Mouse (Mus musculus) E14TG2a.4 (cell line): ENCODE results near the gene Hnrnpu.
"Not testable (repeated sequence)": the region's sequence is repeated elsewhere in the genome, so short reads cannot be mapped to it uniquely, and the experiment has no call there.

Source experiments
- H3K27me3 ChIP-seq: 2 replicates; pipeline ENCODE4 v1.6.1; 2014; ENCODE audit warnings: low read length, control low read depth; ENCODE audit not compliant: insufficient read depth
- H3K36me3 ChIP-seq: 2 replicates; pipeline ENCODE4 v1.6.1; 2014; ENCODE audit warnings: low read length, control low read depth; ENCODE audit not compliant: insufficient read depth
- H3K4me1 ChIP-seq: replicated peaks from 2 replicates; pipeline ENCODE4 v1.6.1; 2014; ENCODE audit warnings: low read depth, low read length, control low read depth
- H3K4me3 ChIP-seq: replicated peaks from 2 replicates; pipeline ENCODE4 v1.5.1; 2014; ENCODE audit warnings: mild to moderate bottlenecking, low read length
- H3K9me3 ChIP-seq: 2 replicates; pipeline ENCODE4 v1.6.1; 2014; ENCODE audit warnings: low read length, control low read depth
- CTCF ChIP-seq: conservative IDR thresholded peaks from 2 replicates; pipeline ENCODE4 v1.5.1; 2014; ENCODE audit warnings: low read length
- NANOG ChIP-seq: IDR thresholded peaks from 2 replicates; pipeline ENCODE4 v1.6.1; 2014; ENCODE audit warnings: borderline replicate concordance, low read length, mixed read lengths
- POU5F1 ChIP-seq: IDR thresholded peaks from 2 replicates; pipeline ENCODE4 v1.6.1; 2014; ENCODE audit warnings: low read length, borderline replicate concordance

The Hnrnpu gene

DNA sequence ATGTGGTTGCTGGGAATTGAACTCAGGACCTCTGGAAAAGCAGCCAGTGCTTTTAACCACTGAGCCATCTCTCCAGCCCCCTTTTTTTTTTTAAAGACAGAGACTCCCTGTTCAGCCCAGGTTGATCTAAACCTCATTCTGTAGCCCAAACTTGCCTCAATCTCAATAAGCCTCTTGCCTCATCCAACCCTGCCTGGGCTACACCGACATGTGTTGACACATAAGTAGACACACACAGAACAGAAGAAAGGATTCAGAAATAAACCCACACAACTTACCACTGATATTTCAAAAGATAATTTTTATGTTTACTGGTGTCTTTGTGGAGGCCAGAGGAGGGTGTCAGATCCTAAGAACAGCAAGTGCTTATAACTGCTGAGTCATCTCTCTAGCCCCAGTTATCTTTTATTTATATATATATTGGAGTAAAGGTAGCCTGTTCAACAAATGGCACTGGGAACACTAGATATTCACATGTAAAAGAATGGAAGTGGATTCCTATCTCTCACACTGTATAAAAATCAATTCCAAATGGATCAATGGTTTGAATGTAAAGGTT lies 24.5 kb downstream of the Hnrnpu start:
- peaks cover 8% of the 10 kb centered on the region for H3K4me1 ChIP-seq
- no peak for TF ChIP-seq CTCF
- TF ChIP-seq POU5F1 = no peak
- no peak for TF ChIP-seq NANOG

DNA sequence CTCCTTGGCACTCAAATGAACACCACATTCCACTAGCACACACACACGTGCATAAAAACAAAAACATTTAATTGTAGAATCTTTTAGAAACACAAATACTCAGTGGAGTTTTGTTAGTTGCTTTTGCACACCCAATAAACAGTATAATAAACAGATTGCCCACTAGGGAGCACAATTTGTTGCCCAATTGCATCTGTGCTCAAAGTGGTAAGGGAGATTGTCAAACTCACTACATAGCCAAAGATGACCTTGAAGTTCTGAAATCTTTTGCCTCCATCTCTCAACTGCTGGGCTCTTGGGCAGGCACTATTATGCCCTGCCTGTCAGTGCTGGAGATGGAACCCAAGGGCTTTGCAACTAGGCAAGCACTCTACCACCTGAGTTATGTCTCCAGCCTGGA lies 27.5 kb downstream of the Hnrnpu start:
- TF ChIP-seq CTCF = peak; percentile 59
- TF ChIP-seq POU5F1 = no peak
- no peak for TF ChIP-seq NANOG
- H3K36me3 ChIP-seq = no peaks in the 10 kb centered on the region
- no peaks in the 10 kb centered on the region for H3K27me3 ChIP-seq
- peaks cover 16% of the 10 kb centered on the region for H3K4me1 ChIP-seq
- H3K4me3 ChIP-seq = no peak overlapping the region
- peaks cover 10% of the 10 kb centered on the region; the same call in 1 of the 2 replicates for H3K9me3 ChIP-seq

More for the DNA sequence above, 24.5 kb downstream of the Hnrnpu start:
- Histone ChIP-seq H3K36me3 (no peaks in the 10 kb centered on the region), H3K9me3 (peaks cover 17% of the 10 kb centered on the region), H3K4me3 (no peak overlapping the region), H3K27me3 (no peaks in the 10 kb centered on the region)

- peaks cover 10% of the 10 kb centered on the region; the same call in 1 of the 2 replicates for H3K9me3 ChIP-seq
- H3K4me1 ChIP-seq = peaks cover 16% of the 10 kb centered on the region
- H3K4me3 ChIP-seq = no peak overlapping the region
- no peaks in the 10 kb centered on the region for H3K36me3 ChIP-seq
- TF ChIP-seq POU5F1 = no peak
- TF ChIP-seq CTCF = no peak
- TF ChIP-seq NANOG = no peak
- no peaks in the 10 kb centered on the region for H3K27me3 ChIP-seq
Measured at GRCm38 (mm10) chr1:178309487-178309886, 28.1 kb downstream of the Hnrnpu start.

GRCm38 (mm10) chr1:178303425-178303824 lies 34.2 kb downstream of the Hnrnpu start:
- H3K4me1 ChIP-seq = peaks cover 10% of the 10 kb centered on the region
- TF ChIP-seq NANOG (no peak), CTCF (peak; percentile 68), POU5F1 (no peak)
- H3K4me3 ChIP-seq = no peak overlapping the region
- no peaks in the 10 kb centered on the region for H3K27me3 ChIP-seq
- no peaks in the 10 kb centered on the region for H3K36me3 ChIP-seq
- peaks cover 28% of the 10 kb centered on the region for H3K9me3 ChIP-seq

DNA sequence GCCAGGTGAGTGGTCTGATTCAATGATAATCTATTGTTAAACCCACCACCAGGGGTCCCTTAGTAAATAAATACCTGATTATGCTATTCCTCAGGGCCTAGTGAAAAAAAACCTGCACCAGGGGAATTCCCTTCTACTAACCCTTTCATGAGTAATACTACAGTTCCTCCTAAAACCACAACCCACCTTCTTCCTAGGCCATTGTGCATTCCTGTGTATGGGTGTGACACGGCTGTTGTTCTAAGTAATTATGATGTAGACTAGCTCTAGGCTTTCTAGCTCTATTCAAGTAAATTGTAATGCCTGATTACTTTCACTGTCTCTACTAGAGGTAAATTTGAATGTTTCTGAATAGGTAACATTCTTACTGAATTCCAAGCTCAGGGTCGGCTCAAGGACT lies 36.3 kb downstream of the Hnrnpu start:
- H3K36me3 ChIP-seq, H3K4me1 ChIP-seq, H3K4me3 ChIP-seq, H3K27me3 ChIP-seq: not testable (repeated sequence)
- peaks cover 28% of the 10 kb centered on the region for H3K9me3 ChIP-seq

GRCm38 (mm10) chr1:178294051-178294450 lies 43.5 kb downstream of the Hnrnpu start:
- H3K9me3 ChIP-seq = no peaks in the 10 kb centered on the region
- no peaks in the 10 kb centered on the region for H3K27me3 ChIP-seq
- H3K4me3 ChIP-seq = no peak overlapping the region
- TF ChIP-seq POU5F1 (no peak), CTCF (no peak), NANOG (no peak)
- H3K4me1 ChIP-seq = 0 out of 2 replicates have a peak, but pooled peaks cover 3% of the 10 kb centered on the region
- no peaks in the 10 kb centered on the region for H3K36me3 ChIP-seq

GRCm38 (mm10) chr1:178291716-178292115 lies 45.9 kb downstream of the Hnrnpu start:
- Histone ChIP-seq H3K9me3 (peaks cover 13% of the 10 kb centered on the region), H3K4me3 (no peak overlapping the region), H3K4me1 (0 out of 2 replicates have a peak, but pooled peaks cover 2% of the 10 kb centered on the region), H3K36me3 (no peaks in the 10 kb centered on the region), H3K27me3 (no peaks in the 10 kb centered on the region)
- no peak for TF ChIP-seq POU5F1
- no peak for TF ChIP-seq NANOG
- no peak for TF ChIP-seq CTCF

DNA sequence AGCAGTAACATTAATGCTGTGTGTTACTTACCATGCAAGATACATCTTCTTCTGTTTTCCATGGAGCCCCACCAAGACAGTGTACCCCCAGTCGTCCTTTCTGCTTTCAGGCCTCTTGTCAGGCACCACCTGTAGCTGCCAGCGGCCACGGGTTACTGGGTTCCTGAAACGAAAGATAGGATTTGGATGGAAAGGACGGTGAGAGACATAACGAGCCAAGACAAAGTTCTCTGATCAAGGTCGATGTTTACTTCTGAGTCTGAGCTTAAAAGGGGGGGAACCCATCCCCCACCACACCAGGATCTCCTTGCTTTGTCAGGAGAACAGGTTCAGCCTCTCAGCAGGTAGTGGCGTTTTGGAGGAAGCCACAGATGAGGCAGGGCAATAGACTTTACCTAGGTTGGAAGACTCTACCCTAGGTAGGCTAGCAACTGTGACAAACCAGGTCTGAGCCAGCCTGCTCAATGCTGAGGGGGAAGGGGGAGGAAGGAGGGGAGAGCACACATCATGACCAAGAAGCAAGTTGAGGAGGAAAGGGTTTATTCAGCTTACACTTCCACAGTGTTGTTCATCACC lies 49.9 kb downstream of the Hnrnpu start:
- H3K4me1 ChIP-seq = no peaks in the 10 kb centered on the region
- H3K4me3 ChIP-seq = no peak overlapping the region
- TF ChIP-seq CTCF = no peak
- no peak for TF ChIP-seq NANOG
- no peak for TF ChIP-seq POU5F1
- H3K9me3 ChIP-seq = peaks cover 31% of the 10 kb centered on the region
- no peaks in the 10 kb centered on the region for H3K36me3 ChIP-seq
- no peaks in the 10 kb centered on the region for H3K27me3 ChIP-seq

DNA sequence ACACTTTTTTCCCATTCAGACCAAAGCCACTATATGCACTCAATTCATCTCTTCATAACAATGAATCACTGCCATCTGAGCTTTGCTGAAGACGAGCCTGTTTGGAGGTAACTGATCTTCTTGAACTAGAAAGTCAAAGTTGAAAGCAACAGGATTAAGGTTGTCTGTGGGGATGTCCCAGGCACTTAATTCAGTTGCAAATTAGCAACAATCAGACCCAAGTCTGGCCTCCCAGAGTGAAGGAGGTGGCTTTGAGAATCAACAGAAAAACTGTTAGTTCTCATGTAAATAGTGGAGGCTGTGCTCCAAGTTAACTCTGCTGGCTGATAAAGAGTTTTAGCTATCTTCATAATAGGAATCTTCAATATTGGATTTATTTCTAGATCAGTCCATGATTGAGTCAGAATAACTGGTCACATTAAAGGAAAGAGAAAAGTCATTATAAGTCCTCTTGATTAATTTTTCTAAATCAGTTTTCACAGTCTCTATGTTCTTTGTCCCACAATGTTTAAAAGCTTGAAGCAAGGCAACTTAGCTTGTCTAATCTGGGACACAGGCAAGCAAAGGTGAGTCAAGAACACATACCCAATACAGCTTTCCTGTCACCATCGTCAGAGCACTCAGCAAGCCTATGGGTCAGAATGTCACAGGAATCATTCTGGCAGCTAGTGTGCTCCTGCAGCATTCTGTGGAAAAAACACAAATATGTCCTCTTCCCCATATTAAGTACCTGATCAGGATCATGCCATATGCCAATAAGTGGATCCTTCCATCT lies 53.5 kb downstream of the Hnrnpu start:
- no peak for TF ChIP-seq CTCF
- TF ChIP-seq POU5F1 = no peak
- TF ChIP-seq NANOG = no peak
- H3K4me1 ChIP-seq = no peaks in the 10 kb centered on the region
- peaks cover 48% of the 10 kb centered on the region for H3K9me3 ChIP-seq
- no peak overlapping the region for H3K4me3 ChIP-seq
- no peaks in the 10 kb centered on the region for H3K36me3 ChIP-seq
- H3K27me3 ChIP-seq = no peaks in the 10 kb centered on the region

GRCm38 (mm10) chr1:178283314-178283713 lies 54.3 kb downstream of the Hnrnpu start:
- peaks cover 48% of the 10 kb centered on the region for H3K9me3 ChIP-seq
- not testable (repeated sequence) for H3K4me1 ChIP-seq, H3K4me3 ChIP-seq, H3K36me3 ChIP-seq, H3K27me3 ChIP-seq
